Mouse (Mus musculus): Measurements from ENCODE around the gene Ceacam18. TPM values are rescaled to one million over a fixed set of nuclear protein-coding genes. Genes with fewer than 3 reads are reported as not detected.

Ceacam18 gene
- polyA plus RNA-seq (2012; rRNA removed) = 0.04 TPM in 1 of 2 replicates, not detected in the other

DNA sequence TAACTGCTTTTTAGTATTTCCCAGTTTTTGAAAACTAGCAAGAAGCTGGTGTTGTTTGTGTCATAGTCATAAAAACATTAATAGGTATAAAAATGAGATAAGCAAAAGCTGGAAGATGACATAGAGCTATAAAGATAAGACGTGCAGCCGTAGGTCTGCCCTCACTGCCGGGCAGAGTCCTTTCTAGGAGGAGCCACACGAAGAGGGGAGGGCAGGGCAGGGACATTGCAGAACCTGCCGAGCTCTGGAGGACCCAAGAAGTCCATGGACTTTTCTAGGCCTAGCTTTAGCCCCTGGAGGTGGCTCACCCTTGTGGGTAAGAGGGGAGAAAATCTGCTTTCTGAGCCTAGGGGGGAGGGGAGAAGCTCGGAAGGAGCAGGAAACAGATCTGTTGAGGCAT, at the start of gene Ceacam18:
TSS of gene Ceacam18 (plus strand) at position 208 of the 400 bp plus-strand sequence.

GRCm38 (mm10) chr7:43606896-43607742, 27.4 kb upstream of the Ceacam18 start, which contains the start of gene Zfp819:
TSS of gene Zfp819 (plus strand) at chr7:43607169.

DNA sequence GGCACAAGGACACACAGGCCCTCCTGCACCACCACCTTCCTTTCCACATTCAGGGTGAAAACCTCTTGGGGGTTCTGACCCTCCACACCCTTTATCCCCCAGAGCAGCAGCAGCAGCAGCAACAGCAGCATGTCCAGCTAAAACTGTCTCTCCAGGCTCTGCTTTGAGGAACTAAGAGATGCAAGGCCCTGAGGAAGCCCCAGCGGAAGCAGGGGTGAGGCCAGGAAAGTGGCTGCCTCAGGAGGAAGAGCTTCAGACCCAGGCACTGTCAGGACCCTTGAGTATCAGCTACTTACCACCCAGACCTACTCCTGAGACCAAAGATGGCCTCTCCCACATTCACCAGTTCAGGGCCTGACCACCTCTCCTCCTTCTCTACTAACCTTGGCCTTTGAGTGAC, 25.5 kb downstream of the Ceacam18 start, which contains the start of gene Siglece:
TSS of gene Siglece (minus strand) at position 160 of the 400 bp plus-strand sequence.

GRCm38 (mm10) chr7:43671809-43672580, 37.5 kb downstream of the Ceacam18 start, which contains the start of gene Ctu1:
TSS of gene Ctu1 (plus strand) at chr7:43672016.

GRCm38 (mm10) chr7:43690118-43690517, 55.6 kb downstream of the Ceacam18 start, which contains the start of gene Klk14:
TSS of gene Klk14 (plus strand) at chr7:43690418.

Other genes with a start within 250 kb of the Ceacam18 start
- gene Siglecg, start 226.5 kb upstream of the Ceacam18 start, polyA plus RNA-seq (2012; rRNA removed) = 0.04 and 0.43 TPM in 2 replicates
- gene Lim2, start 207.0 kb upstream of the Ceacam18 start, polyA plus RNA-seq (2012; rRNA removed) = not detected in 2 replicates
- 0.09 TPM in 1 of 2 replicates, not detected in the other for gene Nkg7, start 197.6 kb upstream of the Ceacam18 start, polyA plus RNA-seq (2012; rRNA removed)
- not detected in 2 replicates for gene Cldnd2, start 193.9 kb upstream of the Ceacam18 start, polyA plus RNA-seq (2012; rRNA removed)
- gene Etfb, start 190.6 kb upstream of the Ceacam18 start, polyA plus RNA-seq (2012; rRNA removed) = 81.8 and 99.5 TPM in 2 replicates
- 0.95 and 1.3 TPM in 2 replicates for gene Gm45233, start 190.6 kb upstream of the Ceacam18 start, polyA plus RNA-seq (2012; rRNA removed)
- gene Vsig10l, start 171.6 kb upstream of the Ceacam18 start, polyA plus RNA-seq (2012; rRNA removed) = 7.2 and 7.9 TPM in 2 replicates
- gene Iglon5, start 144.6 kb upstream of the Ceacam18 start, polyA plus RNA-seq (2012; rRNA removed) = 88.3 and 95.3 TPM in 2 replicates
- 0.02 TPM in 1 of 2 replicates, not detected in the other for gene 4931406B18Rik, start 128.8 kb upstream of the Ceacam18 start, polyA plus RNA-seq (2012; rRNA removed)
- 1.4 and 1.5 TPM in 2 replicates for gene Cd33, start 90.3 kb upstream of the Ceacam18 start, polyA plus RNA-seq (2012; rRNA removed)
- gene Zfp658, start 72.5 kb upstream of the Ceacam18 start, polyA plus RNA-seq (2012; rRNA removed) = 9.2 and 13.1 TPM in 2 replicates
- 5.6 and 7.6 TPM in 2 replicates for gene Zfp719, start 55.1 kb upstream of the Ceacam18 start, polyA plus RNA-seq (2012; rRNA removed)
- gene Zfp819, start 27.5 kb upstream of the Ceacam18 start, polyA plus RNA-seq (2012; rRNA removed) = 0.29 and 0.45 TPM in 2 replicates
- 0.37 and 0.43 TPM in 2 replicates for gene Siglece, start 25.5 kb downstream of the Ceacam18 start, polyA plus RNA-seq (2012; rRNA removed)
- 20.2 and 24.4 TPM in 2 replicates for gene Ctu1, start 37.3 kb downstream of the Ceacam18 start, polyA plus RNA-seq (2012; rRNA removed)
- gene Klk14, start 55.7 kb downstream of the Ceacam18 start, polyA plus RNA-seq (2012; rRNA removed) = 0.10 and 0.16 TPM in 2 replicates
- gene Klk13, start 77.9 kb downstream of the Ceacam18 start, polyA plus RNA-seq (2012; rRNA removed) = 0.09 TPM in 1 of 2 replicates, not detected in the other
- not detected in 2 replicates for gene Klk12, start 134.2 kb downstream of the Ceacam18 start, polyA plus RNA-seq (2012; rRNA removed)
- 0.23 TPM in 1 of 2 replicates, not detected in the other for gene Klk11, start 139.9 kb downstream of the Ceacam18 start, polyA plus RNA-seq (2012; rRNA removed)
- 0.15 and 0.91 TPM in 2 replicates for gene Klk10, start 146.3 kb downstream of the Ceacam18 start, polyA plus RNA-seq (2012; rRNA removed)
- gene Klk9, start 157.2 kb downstream of the Ceacam18 start, polyA plus RNA-seq (2012; rRNA removed) = 0.09 TPM in 1 of 2 replicates, not detected in the other
- 5.6 and 7.1 TPM in 2 replicates for gene Klk8, start 162.9 kb downstream of the Ceacam18 start, polyA plus RNA-seq (2012; rRNA removed)
- gene Klk7, start 176.6 kb downstream of the Ceacam18 start, polyA plus RNA-seq (2012; rRNA removed) = 0.04 and 0.05 TPM in 2 replicates
- not detected in 2 replicates for gene Klk6, start 189.8 kb downstream of the Ceacam18 start, polyA plus RNA-seq (2012; rRNA removed)
- not detected in 2 replicates for gene Klk5, start 207.3 kb downstream of the Ceacam18 start, polyA plus RNA-seq (2012; rRNA removed)
- gene Klk4, start 246.5 kb downstream of the Ceacam18 start, polyA plus RNA-seq (2012; rRNA removed) = 0.33 and 0.58 TPM in 2 replicates

Data from central nervous system, embryonic 14 days (tissue).